Mouse (Mus musculus) small intestine, adult 2 months (tissue): ENCODE results near the gene Psd4. TPM values are rescaled to one million over a fixed set of nuclear protein-coding genes. Genes with fewer than 3 reads are reported as not detected.
A peak's percentile ranks its signal among the peaks of the same experiment; 100 is the strongest.

Experiments
- H3K27ac ChIP-seq: fragments of 200-500 bp; 2 replicates; pipeline ENCODE4 v1.5.1; 2012; ENCODE audit warnings: low read depth, low read length, control low read depth, inconsistent platforms; ENCODE audit not compliant: insufficient read depth
- H3K27me3 ChIP-seq: fragments of 200-500 bp; 2 replicates; pipeline ENCODE4 v1.6.1; 2012; ENCODE audit warnings: mild to moderate bottlenecking, moderate library complexity, low read length, inconsistent platforms; ENCODE audit not compliant: control insufficient read depth, insufficient read depth
- H3K36me3 ChIP-seq: fragments of 200-500 bp; 2 replicates; pipeline ENCODE4 v1.6.1; 2012; ENCODE audit warnings: mild to moderate bottlenecking, low read length, control low read depth, inconsistent platforms; ENCODE audit not compliant: control insufficient read depth, insufficient read depth
- H3K4me1 ChIP-seq: fragments of 200-500 bp; 2 replicates; pipeline ENCODE4 v1.6.1; 2012; ENCODE audit warnings: low read length, inconsistent platforms, mixed read lengths; ENCODE audit not compliant: control insufficient read depth, insufficient read depth, insufficient read length
- H3K4me3 ChIP-seq: fragments of 200-500 bp; 2 replicates; pipeline ENCODE4 v1.5.1; 2012; ENCODE audit warnings: low read depth, mild to moderate bottlenecking, control low read depth, inconsistent platforms, low read length, moderate library complexity
- CTCF ChIP-seq: fragments of 200-500 bp; IDR thresholded peaks from 2 replicates; pipeline ENCODE4 v1.5.1; 2012; ENCODE audit warnings: low read depth, mild to moderate bottlenecking, control low read depth, inconsistent platforms, low read length, moderate library complexity, mixed read lengths; ENCODE audit not compliant: insufficient replicate concordance, insufficient read length; ENCODE audit errors: extremely low read depth
- POLR2A ChIP-seq: fragments of 200-500 bp; IDR thresholded peaks from 2 replicates; pipeline ENCODE4 v1.6.1; 2012; ENCODE audit warnings: low read depth, mild to moderate bottlenecking, control low read depth, inconsistent platforms, low read length, moderate library complexity
- WGBS: fragments of 180-500 bp; shearing (Covaris S2); methylation state at CpG from one replicate; pipeline ENCODE4 v1.1.7; 2018; 5-methylcytosine and 5-hydroxymethylcytosine counted together
- polyA plus RNA-seq: library from polyadenylated mRNA; depleted of rRNA; stranded (reverse); fragments of >200 nt; gene quantifications from 2 replicates; pipeline ENCODE4 v1.2.3, GENCODE M21; 2012; rRNA removed

Gene Psd4
- polyA plus RNA-seq, 1 experiment, result 14.0 TPM

- Histone ChIP-seq H3K27me3 (no peaks in the 10 kb centered on the region), H3K36me3 (no peaks in the 10 kb centered on the region), H3K27ac (peak overlapping the region; percentile 77), H3K4me1 (peaks cover 8% of the 10 kb centered on the region; the same call in 1 of the 2 replicates), H3K4me3 (no peak overlapping the region)
- 18% methylated on average over 6 of the region's 6 CpGs for WGBS
- no peak for TF ChIP-seq CTCF
Measured at GRCm38 (mm10) chr2:24455057-24455855, 87.9 kb downstream of the Psd4 start.

GRCm38 (mm10) chr2:24456841-24457240 lies 89.5 kb downstream of the Psd4 start:
- H3K4me3 ChIP-seq, result no peak overlapping the region
- 75% methylated on average over 4 of the region's 4 CpGs for WGBS
- TF ChIP-seq CTCF (no peak), POLR2A (no peak)
- H3K27me3 ChIP-seq, result no peaks in the 10 kb centered on the region
- H3K27ac ChIP-seq, result no peak overlapping the region
- no peaks in the 10 kb centered on the region for H3K36me3 ChIP-seq
- peaks cover 8% of the 10 kb centered on the region; the same call in 1 of the 2 replicates for H3K4me1 ChIP-seq

GRCm38 (mm10) chr2:24460112-24460807 lies 92.9 kb downstream of the Psd4 start:
- peak overlapping the region; percentile 42; the same call in 1 of the 2 replicates for H3K4me3 ChIP-seq

GRCm38 (mm10) chr2:24460808-24461127 lies 93.4 kb downstream of the Psd4 start:
- H3K27ac ChIP-seq, result peak overlapping the region; percentile 80
- peaks cover 8% of the 10 kb centered on the region for H3K4me1 ChIP-seq
- WGBS, result 23% methylated on average over 2 of the region's 2 CpGs
- H3K27me3 ChIP-seq, result no peaks in the 10 kb centered on the region
- TF ChIP-seq CTCF (no peak), POLR2A (peak; percentile 19; the same call in 1 of the 2 replicates)
- H3K36me3 ChIP-seq, result no peaks in the 10 kb centered on the region
- H3K4me3 ChIP-seq, result peak overlapping the region; percentile 42; the same call in 1 of the 2 replicates

More at GRCm38 (mm10) chr2:24460112-24460807, 92.9 kb downstream of the Psd4 start:
- no peak for TF ChIP-seq POLR2A
- no peak for TF ChIP-seq CTCF
- no peaks in the 10 kb centered on the region for H3K36me3 ChIP-seq
- H3K4me1 ChIP-seq, result peaks cover 8% of the 10 kb centered on the region
- H3K27ac ChIP-seq, result peak overlapping the region; percentile 58
- 6% methylated on average over 9 of the region's 9 CpGs for WGBS
- no peaks in the 10 kb centered on the region for H3K27me3 ChIP-seq

Other genes with a start within 250 kb of the Psd4 start
- not detected in 2 replicates for gene Il1f8, start 214.4 kb upstream of the Psd4 start, polyA plus RNA-seq
- not detected in 2 replicates for gene Il1f9, start 181.1 kb upstream of the Psd4 start, polyA plus RNA-seq
- gene Il1f6, start 152.2 kb upstream of the Psd4 start, polyA plus RNA-seq, result not detected in 2 replicates
- gene Il1f5, start 90.6 kb upstream of the Psd4 start, polyA plus RNA-seq, result not detected in 2 replicates
- not detected in 2 replicates for gene Il1f10, start 76.4 kb upstream of the Psd4 start, polyA plus RNA-seq
- 2.4 and 2.8 TPM in 2 replicates for gene Il1rn, start 30.7 kb upstream of the Psd4 start, polyA plus RNA-seq
- gene Pax8, start 108.0 kb downstream of the Psd4 start, polyA plus RNA-seq, result 2.4 and 10.4 TPM in 2 replicates